Mouse (Mus musculus) bone marrow macrophage, adult 2 months (primary cell): ENCODE results near the gene Psen1. TPM values are rescaled to one million over a fixed set of nuclear protein-coding genes. Genes with fewer than 3 reads are reported as not detected.

ENCODE experiments used
- H3K27ac ChIP-seq: 2 replicates; pipeline ENCODE4 v1.5.1; 2012; ENCODE audit warnings: low read depth, low read length; ENCODE audit not compliant: insufficient read depth
- H3K4me1 ChIP-seq: 2 replicates; pipeline ENCODE4 v1.6.1; 2012; ENCODE audit warnings: low read length; ENCODE audit not compliant: control insufficient read depth, insufficient read depth
- H3K4me3 ChIP-seq: 2 replicates; pipeline ENCODE4 v1.5.1; 2012; ENCODE audit warnings: mild to moderate bottlenecking, low read length, moderate library complexity; ENCODE audit not compliant: insufficient read depth
- CTCF ChIP-seq: IDR thresholded peaks from 2 replicates; pipeline ENCODE4 v1.5.1; 2012; ENCODE audit warnings: low read depth, mild to moderate bottlenecking, low read length, moderate library complexity
- POLR2A ChIP-seq: IDR thresholded peaks from 2 replicates; pipeline ENCODE4 v1.6.1; 2012; ENCODE audit warnings: mild to moderate bottlenecking, low read depth, low read length, borderline replicate concordance
- polyA plus RNA-seq: library from polyadenylated mRNA; stranded (reverse); fragments of >200 nt; gene quantifications from 2 replicates; pipeline ENCODE4 v1.2.4, GENCODE M21; 2012; ENCODE audit not compliant: missing spikeins, insufficient read depth, insufficient read length

Gene Psen1
- polyA plus RNA-seq, 1 experiment, result 83.6 TPM

DNA sequence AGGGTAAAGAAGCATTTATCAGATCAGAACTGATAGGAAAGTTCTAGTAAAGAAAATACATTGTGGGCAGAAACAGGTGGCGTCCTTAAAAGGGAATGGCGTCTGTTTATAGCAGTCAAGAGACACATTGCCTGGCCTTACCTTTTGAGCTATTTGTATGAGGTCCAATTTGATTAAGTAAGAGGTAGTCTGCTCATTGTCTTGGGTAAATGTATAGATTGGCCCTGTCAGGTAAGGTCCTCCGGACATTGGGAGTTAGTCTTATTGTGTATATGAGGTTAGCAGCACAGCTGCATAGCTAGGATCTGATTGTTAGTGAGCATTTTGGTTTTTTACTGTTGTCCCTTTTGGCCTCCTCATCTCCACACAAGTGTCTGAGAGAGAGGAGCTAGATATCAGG is 6.7 kb downstream of the Psen1 start:
- TF ChIP-seq CTCF (no peak), POLR2A (no peak)
- H3K4me3 ChIP-seq, result no peak overlapping the region
- no peak overlapping the region for H3K27ac ChIP-seq
- peaks cover 33% of the 10 kb centered on the region for H3K4me1 ChIP-seq

DNA sequence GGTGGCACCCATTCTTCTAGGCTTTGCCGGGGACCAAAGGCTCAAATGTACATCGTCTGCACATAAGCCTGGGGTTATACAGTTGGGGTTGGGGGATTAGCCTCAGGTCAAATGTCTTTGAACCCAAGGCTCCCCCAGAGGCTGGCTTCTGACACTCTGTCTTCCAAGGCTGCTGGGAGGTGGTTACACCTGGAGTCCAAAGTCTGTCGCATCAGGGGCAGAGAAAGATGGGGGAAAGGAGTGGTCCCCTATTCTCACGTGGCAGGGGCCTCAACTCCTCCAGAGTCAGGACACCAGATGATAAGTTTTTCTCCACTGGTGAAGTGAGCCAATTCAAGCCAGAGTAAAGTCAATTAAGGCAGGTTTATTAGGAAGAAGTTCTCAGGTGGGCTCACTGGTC is 10.7 kb downstream of the Psen1 start:
- Histone ChIP-seq H3K4me3 (no peak overlapping the region), H3K27ac (no peak overlapping the region), H3K4me1 (peaks cover 25% of the 10 kb centered on the region)
- TF ChIP-seq POLR2A (no peak), CTCF (no peak)

DNA sequence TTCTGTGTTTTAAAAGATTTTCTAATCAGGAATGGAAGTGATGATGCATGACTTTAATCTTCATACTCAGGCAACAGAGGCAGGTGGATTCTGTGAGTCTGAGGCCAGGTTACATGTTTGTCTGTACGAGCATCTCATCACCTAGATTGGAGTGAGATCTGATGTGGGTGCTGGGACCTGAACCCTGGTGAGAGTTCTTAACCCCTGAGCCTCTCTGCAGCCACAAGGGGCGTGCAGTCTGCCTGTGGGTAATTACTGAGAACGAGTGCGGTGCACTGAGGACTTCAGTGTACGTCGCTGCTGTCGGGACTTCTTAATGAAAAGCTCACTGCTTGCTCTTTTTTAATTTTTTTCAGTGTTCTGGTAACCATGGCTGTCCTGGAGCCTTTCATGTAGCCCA is 13.7 kb downstream of the Psen1 start:
- H3K4me3 ChIP-seq, result no peak overlapping the region
- H3K27ac ChIP-seq, result no peak overlapping the region
- TF ChIP-seq POLR2A (no peak), CTCF (no peak)
- H3K4me1 ChIP-seq, result peaks cover 29% of the 10 kb centered on the region

DNA sequence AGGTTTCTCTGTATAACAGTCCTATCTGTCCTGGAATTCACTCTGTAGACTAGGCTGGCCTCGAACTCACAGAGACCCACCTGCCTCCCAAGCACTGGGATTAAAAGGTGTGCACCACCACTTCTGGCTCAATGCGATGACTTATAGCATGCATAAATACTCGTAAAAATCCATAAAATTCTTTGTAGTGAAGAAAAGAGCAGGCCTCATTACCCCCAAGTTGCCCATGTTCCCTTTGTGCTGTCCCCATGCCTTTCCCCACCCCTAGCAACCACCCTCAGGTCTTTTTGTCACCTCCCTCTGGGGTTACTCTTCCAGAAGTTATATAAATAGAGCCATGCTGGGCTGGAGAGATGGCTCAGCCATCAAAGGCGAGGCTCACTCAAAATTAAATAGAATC is 14.8 kb downstream of the Psen1 start:
- peak overlapping the region; percentile 44 for H3K27ac ChIP-seq
- peaks cover 29% of the 10 kb centered on the region for H3K4me1 ChIP-seq
- TF ChIP-seq POLR2A (no peak), CTCF (no peak)
- no peak overlapping the region for H3K4me3 ChIP-seq

DNA sequence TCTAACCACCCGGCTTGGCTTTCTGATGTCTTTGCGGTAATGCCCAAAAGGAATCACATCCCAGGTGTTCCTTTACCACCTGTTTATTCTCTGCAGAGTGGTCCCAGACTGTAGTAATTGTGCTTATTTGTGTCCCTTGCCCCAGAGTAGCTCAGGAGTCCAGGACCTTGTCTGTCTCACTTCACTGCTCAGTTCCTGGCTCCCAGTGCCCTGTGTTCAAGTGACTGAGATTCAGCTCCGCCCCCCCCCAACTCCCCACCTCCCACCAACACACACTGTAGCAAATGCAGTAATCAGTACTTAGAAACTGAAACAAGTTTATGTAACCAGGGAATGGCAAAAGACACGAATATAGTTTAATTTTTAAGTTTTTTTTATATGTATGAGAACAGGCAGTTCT is 19.0 kb downstream of the Psen1 start:
- TF ChIP-seq POLR2A, result no peak
- no peak for TF ChIP-seq CTCF
- H3K27ac ChIP-seq, result no peak overlapping the region
- H3K4me3 ChIP-seq, result no peak overlapping the region
- peaks cover 26% of the 10 kb centered on the region for H3K4me1 ChIP-seq

DNA sequence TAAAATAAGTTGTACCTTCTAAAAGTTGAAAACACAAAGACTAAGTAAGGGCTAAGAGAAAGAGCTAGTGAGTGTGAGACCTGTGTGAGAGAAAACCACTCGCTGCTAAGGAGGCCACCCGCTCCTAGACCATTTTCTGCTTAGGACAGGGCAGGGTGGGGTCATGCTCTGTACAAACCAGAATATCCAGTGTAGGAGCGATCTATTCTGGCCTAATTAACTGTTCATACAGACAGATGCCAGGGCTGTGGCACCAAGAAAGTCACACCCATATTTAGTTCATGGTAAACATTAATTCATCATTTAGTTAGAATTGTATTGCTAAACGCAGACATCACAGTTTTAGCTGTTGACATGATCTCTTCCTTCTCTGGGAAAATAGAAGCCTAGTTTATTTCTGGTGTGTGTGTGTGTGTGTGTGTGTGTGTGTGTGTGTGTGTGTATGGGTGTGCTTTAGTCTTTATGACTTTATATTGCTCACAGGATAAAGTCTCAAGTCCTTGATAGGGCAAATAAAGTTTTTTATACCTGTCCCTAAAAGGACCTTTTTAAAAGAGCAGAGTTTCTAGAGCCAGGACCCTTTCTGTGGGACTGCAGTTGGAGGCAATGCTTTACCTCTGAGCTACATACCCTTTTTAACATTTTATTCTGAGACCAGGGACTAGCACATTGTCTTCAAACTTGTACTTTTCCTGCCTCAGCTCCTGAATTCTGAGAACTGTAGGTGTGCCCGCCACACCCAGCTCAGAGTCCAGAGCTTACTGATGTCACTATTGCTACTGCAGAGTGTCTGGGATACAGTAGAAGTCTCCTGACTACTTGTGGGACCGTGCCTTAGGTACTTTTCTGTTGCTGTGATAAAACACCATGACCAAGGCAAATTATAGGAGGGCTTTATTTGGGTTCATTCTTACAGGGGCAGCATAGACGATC is 20.5 kb downstream of the Psen1 start:
- Histone ChIP-seq H3K27ac (no peak overlapping the region), H3K4me3 (no peak overlapping the region), H3K4me1 (peaks cover 17% of the 10 kb centered on the region)
- no peak for TF ChIP-seq POLR2A
- TF ChIP-seq CTCF, result no peak

GRCm38 (mm10) chr12:83709934-83710333 is 22.0 kb downstream of the Psen1 start:
- H3K4me1 ChIP-seq, result peaks cover 8% of the 10 kb centered on the region
- no peak overlapping the region for H3K4me3 ChIP-seq

GRCm38 (mm10) chr12:83713749-83714148 is 25.8 kb downstream of the Psen1 start:
- Histone ChIP-seq H3K4me3 (no peak overlapping the region), H3K4me1 (no peaks in the 10 kb centered on the region), H3K27ac (no peak overlapping the region)
- TF ChIP-seq CTCF (no peak), POLR2A (no peak)

More at GRCm38 (mm10) chr12:83709934-83710333, 22.0 kb downstream of the Psen1 start:
- no peak for TF ChIP-seq POLR2A
- TF ChIP-seq CTCF, result no peak
- no peak overlapping the region for H3K27ac ChIP-seq

DNA sequence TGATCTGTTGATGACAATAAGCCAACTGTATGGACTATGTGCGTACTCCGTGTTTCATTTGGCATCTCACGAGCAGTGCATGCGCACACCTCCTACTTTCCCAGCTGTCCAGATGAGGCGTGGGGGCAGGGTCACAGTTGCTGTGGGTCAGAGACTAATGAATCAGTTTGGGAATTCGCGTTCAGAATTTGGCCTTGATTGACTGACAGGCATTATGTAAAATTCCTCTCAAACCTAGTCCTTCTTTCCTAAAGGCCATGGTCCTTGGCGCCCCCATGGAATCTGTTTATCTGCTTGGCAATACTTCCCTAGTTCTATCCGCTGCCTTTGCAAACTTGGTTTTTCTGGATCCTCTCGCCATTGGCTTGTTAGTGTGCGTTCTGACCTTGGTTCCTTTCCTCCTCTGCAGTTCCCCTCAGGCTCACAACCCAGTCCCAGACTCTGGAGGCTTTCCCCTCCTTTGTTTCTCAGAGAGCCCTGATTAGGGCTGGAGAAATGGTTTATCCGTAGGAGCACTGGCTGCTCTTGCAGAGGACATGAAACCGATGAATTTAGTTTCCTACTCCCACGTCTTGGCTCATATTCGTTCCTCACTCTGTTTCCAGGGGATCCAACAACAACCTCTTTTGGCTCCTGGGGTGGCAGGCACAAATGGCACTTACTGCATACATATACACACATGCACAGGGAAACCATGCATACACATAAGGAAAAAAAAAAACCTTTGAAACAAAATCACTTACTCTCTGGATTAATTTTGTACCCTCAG is 28.6 kb downstream of the Psen1 start:
- Histone ChIP-seq H3K4me1 (no peaks in the 10 kb centered on the region), H3K27ac (no peak overlapping the region), H3K4me3 (no peak overlapping the region)
- TF ChIP-seq POLR2A, result no peak
- TF ChIP-seq CTCF, result no peak

DNA sequence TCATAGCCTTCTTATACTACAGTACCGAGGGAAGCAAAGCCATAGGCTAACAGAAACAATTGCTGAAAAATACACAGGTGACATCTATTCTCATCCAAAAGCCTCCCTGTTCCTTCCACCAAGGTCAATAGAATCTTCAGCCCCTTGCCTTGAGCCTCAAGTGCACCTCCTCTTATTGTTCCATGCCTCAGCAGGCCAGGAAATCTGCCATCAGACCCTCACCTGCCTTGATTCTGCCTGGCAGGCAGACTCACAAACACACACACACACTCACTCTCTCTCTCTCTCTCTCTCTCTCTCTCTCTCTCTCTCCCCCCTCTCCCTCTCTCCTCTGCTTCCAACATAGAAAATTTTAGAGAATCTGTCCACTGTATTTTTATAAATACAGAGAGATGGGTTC is 31.5 kb downstream of the Psen1 start:
- no peaks in the 10 kb centered on the region for H3K4me1 ChIP-seq
- TF ChIP-seq POLR2A (no peak), CTCF (no peak)
- no peak overlapping the region for H3K4me3 ChIP-seq
- no peak overlapping the region for H3K27ac ChIP-seq
